Mouse (Mus musculus): ENCODE measurements around the gene Foxa1.

Foxa1 gene

DNA sequence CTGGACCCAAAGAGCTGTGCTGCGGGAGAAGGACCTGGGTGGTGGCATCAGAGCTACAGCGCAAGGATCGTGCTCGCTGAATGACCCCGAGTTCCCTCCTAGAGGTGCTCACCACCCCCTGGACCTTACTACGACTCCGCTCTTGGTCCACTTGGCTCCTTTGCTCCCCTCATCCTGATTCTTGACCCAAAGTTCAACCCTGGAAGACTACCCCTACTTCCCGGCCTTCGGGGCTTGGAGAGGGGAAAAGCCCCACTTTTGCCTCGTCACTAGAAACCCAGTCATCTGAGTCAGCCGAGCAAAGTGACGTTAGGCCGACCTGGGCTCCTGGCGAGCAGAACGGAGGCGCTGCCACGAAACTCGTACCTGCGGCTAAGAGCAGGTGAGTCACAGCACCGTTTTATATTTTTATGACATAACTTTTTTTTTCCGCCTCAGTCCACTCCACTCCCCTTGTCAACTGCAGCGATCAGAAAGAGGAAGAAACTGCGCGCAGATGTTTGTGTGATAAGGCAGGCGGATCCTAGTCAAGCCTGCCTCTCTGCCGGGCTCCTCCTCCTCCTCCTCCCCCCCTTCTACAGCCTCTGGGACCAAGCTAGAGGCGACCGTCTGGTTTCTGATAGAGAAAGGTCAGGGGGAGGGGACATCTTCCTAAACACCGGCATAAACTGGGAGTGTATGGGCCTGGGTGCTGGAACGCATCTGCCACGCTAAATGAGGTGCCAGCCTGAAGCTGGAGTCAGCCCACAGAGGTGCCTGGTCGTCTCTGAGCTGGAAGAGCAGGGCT is at the start of gene Foxa1:
Gene Foxa1, minus strand, starts transcription at position 502 of the 787 bp plus-strand sequence.
- DNase-seq (ENCODE audit: low spot score): no peak

DNA sequence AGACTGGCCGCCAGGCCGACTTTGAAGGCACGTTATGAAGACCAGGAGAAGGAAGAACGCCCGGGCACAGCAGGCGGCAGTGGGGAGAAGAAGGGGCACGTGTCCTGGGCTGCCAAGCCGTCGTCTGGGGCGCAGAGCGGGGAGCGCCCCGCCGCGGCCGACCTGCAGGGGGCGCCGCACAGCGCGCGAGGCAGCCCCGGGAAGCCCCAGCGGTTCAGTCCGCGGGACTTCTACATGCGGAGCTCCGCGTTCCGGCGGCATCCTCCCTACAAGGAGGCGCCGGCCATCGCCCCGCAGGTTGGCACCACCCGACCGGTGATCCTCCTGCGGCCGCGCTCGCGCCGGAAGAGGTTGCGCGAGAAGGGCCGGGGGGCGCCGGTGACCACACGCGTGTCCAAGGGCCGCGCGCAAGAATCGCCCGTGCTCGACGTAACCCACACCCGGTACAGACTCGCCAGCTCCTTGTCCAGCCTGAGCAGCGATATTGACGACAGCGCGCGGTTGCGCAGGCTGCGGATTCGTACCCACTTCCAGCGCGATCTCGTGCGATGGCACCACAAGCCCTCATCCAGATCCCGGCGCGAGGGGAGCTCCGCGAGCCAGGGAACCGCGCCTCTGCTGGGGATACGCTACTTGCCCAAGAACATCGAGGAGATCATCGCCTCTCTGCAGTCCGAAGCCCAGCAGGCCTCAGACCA is 29.4 kb upstream of the Foxa1 start:
- peak; percentile 76 for DNase-seq (ENCODE audit: low spot score)

DNA sequence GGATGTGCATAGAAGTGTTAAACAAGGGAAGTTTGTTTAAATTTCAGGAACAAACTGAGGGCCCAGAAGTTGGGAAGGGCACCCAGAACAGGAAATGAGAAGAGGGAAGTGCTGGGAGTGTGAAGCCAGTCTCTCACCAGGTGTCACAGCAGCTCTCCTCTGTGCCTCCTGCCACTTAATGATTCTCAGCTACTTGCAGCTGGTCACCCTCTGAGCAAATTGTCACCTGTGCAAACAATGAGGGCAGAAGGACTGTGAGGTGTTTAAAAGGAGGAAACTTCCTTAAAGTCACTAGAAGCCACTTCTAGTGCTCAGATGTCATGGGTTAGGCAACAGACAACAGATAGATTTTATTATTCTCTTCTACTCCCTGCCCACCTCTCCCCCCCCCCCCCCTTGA is 25.7 kb upstream of the Foxa1 start:
- no peak for DNase-seq (ENCODE audit: low spot score)

DNA sequence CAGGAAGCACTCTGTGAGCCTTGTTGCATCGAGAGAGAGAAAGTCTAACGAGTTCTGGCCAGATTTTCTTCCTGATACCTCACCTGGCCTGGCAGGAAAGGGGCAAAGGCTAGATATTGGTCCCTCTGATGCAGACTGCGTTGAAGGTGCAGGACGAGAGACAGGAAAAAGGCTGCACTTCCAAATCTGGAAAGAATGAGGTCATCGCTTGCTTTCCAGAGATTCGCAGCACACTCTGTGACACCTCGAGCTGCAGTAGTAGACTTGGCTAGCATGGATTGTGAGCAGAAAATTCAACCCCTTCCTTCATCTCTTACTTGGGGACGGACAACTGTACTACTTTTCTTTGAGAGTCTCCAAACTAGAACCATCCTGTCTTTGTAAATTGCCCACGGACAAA is 25.1 kb upstream of the Foxa1 start:
- no peak for DNase-seq (ENCODE audit: low spot score)

DNA sequence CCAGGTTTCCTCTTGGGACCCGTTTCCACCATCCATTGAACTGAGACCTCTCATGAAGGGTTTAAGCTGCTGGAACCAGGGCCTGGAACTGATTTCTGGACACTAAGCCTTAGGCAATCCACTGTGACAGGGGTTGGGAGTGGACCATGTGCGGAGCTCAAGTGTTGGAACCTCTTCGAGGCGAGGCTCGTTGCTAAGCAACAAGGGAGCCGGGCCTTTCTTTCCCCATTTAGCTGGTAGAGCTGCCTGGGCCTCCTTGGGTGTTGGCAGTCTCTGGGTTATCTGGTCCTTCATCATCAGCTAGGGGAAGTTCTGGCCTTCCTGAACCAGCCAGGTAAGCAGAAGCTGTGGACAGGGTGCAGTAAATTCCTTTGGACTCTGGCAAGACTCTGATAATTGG is 17.2 kb upstream of the Foxa1 start, which contains the start of gene Ttc6:
Gene Ttc6, plus strand, starts transcription at position 205 of the 400 bp plus-strand sequence.
- DNase-seq (ENCODE audit: low spot score): peak; percentile 45

DNA sequence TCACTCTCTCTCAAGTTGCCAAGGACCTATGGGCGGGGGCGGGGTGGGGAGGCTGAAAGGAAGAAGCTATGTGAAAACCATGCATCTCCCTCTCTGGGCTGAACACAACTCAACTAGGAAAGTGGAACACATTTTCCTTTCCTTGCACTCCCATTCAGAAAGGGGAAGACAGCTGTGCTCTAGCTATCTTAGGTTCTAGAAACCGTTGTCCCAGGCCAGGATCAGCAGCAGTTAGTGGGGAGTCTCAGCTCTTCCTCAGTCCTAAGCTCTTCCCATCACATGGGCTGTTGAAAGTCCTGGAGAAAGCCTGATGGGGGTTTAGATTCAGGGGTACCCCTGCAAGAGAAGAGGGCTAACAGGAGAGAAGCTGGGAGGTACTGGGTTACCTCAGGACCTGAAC is 7.4 kb upstream of the Foxa1 start:
- DNase-seq (ENCODE audit: low spot score): no peak

DNA sequence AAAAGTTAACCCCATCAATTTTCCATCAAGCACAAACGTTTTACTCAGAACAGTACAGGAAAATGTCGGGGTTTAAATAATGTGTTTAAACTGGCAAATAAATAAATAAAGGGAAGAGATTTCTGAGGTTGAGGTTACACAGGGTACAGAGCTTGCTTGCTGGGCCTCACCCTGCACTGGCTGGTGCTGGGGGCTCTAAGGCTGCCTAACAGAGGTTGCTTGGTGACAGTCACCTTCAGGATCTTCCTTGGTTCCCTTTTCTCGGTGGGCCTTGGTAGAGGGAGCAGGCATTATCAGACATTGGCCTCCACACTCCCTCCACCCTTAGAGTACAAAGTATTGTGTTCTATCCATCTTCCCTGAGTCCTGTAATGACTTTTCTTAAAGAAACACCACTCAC is 5.6 kb upstream of the Foxa1 start:
- no peak for DNase-seq (ENCODE audit: low spot score)

DNA sequence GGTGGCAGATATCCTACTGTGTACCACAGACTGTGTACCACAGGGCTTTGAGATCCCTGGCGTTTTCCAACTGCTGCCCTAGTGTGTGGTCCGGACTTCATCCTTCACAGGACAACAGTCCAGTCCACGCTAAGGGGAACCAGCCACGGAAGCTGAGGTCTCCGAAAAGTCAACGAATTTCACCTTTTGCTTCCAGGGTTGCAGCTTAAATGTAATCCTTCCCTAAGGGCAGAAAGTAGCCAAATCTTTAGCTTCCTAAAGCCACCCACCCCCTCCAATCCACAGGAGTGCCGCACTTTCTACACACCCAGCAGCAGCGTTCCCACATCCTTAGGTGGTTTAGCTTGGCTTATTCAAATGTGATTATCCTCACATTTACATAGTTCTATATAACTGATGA is 4.2 kb upstream of the Foxa1 start:
- no peak for DNase-seq (ENCODE audit: low spot score)

DNA sequence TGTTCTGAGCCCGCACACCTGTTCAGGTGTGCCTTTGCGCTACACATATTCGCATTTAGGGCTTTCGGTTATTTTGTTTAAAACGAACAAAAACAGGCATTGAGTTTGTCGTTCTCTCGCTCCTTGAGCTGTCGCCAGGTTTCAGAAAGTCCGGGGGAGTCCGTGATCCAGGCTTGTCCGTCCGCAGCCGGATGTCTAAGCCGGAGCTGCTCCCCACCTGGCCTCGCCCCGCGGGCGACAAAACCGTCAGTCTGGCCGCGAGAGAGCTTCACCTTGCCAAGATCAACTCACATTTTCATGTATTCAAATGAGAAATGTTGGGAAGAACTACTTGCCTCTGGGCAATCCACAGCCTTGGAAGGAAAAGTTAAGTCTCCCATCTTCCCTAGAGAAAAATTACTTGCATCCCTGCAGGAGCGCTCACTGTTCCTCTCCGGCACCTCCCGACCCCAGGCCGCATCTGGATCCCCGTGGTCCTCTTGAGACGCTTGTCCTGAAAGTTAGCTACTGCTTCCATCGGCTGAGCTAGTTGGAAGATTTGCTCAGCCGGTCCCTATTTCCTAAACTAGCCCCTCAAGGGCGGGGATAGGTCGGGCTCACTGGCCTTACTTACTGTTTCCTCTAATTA is 3.6 kb upstream of the Foxa1 start:
- DNase-seq (ENCODE audit: low spot score): no peak

DNA sequence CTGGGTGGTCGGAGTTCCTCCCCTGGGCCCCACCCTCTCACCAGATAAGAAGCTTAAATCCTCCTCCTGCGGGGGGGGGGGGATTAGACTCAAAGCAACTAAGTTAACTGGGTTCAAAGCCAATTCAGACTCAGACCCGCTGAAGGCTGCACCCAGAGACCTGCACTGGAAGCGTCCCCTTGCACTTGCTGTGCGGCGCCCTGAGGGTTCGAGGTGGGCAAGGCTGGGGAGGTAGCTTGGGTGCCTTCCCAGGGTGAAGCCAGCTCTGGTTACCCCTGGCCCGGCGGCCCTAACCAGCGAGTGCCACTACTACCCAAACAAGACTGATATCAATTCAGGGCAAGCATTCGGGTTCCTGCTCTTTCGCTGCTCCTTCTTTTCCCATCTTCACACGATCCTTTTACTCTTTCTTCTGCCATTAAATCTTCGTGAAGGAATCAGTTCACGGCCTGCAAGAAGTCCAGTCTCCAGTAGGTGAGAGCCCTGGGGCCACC is 3.0 kb upstream of the Foxa1 start:
- DNase-seq (ENCODE audit: low spot score): no peak

DNA sequence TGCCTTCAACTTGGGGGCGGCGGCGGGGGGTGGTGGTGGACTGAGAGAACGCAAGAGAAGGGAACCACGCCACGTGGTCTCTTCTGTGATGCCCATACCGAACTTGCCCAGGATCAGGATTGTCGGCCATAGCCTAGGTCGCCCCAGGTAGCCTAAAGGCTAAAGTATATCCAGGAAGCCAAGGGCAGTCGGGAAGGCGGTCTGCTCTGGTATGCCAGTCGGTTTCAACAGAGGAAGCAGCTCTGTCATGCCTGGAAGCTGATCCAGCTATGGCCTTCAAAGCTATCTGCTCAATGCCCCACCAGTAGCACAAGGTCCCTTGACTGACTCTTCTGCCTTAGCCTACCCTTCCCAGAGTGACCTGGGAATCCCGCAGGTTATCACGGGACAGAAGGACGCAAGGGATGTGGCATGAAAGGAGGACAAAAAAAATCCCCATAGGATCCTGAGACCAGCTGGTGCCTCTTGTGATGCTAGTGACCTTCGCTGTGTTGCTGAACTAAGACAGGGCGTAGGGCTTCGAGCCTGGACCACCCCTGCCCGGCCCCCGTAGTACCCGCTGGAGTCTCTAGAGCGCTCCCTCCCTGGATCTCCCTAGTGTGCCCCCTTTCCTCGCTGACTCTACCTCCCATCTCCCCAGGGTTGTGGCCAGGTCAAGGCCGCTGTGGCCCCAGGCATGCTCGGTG is 2.4 kb upstream of the Foxa1 start:
- no peak for DNase-seq (ENCODE audit: low spot score)

DNA sequence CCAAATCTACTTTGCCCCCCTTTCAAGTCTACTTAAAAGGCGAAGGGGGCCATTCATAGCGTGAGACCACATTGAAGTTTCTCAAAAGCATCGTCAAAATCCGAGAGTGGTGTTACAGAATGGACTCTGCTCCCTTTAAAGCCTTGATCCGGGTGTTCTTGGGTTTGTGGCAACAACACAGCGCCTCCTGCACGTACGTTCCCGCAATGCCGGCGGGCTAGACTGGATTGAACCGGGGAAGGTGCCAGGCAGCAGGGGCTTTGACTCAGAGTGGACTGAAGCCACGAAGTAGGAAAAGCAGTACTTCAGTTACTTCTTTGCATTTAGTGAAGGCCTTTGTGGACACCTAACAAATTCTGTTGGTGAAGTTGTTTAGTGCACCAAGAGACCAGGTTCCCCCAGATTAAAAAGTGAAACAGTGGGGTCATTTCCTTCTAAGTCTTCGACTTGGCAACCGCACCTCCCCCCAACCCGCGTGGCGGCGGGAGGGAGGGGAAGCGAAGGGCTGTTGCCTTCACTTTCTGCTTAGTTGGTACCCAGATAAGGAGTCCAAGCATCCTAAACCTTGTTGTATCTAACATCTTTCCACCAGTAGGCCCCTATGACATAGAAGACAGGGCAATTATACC is 1.8 kb upstream of the Foxa1 start:
- no peak for DNase-seq (ENCODE audit: low spot score)

DNA sequence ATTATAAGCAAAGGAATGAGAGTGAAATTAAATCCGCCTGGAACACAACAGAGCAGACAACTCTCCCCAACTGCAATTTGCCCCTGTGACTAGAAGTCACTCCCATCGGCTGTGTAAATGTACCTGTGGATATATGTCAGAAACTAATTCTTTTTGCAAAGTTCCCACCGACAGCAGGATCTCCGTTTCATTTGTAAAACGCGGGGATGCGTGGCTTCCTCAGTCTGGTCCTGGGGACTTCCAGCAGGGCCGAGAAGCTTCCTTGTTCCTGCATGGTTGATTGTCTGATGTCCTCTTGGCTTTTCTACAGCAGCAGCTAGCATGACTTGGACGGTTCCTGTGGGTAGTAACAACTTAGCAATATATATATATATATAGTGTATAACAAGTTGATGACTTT is 1.2 kb upstream of the Foxa1 start:
- no peak for DNase-seq (ENCODE audit: low spot score)

DNA sequence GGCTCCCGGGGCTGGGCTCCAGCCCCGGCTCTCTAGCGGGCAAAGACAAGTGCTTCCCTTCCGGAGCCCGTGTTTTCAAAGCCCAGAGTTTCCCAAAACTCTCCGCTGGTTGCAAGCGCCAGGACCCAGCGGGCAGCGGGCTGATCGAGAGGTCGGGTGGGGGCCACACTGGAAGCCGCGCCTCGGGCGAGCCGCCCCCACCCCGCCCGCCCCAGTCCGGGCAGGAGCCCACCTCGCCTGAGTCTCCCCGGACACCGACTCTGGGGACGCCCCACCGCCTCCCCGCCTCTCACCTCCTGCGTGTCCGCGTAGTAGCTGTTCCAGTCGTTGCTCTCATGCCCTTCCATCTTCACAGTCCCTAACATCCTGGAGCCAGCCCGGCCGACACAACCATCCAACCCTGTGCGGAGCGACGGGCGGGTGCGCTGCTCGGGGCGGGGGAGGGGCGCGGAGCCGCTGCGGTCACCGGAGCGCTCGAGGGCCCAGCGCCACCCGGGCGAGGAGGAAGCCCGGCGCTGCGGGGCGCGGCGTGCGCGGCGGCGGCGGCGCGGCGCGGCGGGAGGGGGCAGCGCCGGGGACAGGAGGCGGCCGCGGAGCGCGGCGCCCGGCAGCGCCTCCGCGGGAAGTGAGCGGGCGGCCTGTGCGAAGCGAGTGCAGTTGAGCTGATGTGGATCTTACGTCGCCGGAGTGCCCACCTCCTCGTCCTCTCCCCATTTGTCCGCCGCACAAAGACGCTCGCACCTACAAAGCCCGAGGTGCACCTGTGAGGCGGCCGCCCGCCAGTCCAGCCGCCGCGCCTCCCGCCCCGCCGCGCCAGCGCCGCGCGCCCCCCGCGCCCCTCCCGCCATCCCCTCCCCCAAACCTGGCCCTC is 1.1 kb downstream of the Foxa1 start:
- no peak for DNase-seq (ENCODE audit: low spot score)

DNA sequence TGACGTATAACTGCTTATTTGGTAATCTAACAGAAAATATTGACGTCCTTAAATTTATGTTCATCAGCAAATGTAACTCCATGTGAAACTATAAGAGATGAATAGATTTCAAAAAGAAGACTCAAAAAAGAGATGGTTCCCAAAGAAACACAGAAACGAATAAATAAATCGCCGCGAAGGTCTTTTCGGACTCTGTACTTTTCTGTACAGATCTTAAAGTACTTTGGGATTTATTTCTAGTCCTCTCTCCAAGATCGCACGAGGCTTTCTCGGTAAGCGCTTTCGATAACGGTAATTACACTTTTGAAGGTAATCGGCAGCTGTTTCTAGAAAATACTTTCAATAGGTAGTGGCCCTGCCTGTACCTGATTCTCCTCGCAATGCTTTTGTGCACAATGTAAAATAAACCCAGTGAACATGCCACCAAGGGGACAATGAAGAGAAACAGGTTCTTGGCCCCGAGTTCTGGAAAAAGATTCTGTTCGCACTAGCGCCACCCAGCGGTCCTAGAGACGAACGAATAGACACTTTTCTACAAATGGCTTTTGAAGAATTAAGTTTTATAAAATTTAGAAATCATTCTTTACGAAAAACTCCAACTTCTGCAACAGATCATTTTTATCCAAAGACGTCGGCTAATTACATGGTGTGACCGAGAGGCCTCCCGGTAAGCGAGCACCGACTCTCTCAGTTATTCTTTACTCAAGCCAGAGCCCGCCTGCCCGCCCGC is 1.9 kb downstream of the Foxa1 start:
- peak; percentile 49 for DNase-seq (ENCODE audit: low spot score)

DNA sequence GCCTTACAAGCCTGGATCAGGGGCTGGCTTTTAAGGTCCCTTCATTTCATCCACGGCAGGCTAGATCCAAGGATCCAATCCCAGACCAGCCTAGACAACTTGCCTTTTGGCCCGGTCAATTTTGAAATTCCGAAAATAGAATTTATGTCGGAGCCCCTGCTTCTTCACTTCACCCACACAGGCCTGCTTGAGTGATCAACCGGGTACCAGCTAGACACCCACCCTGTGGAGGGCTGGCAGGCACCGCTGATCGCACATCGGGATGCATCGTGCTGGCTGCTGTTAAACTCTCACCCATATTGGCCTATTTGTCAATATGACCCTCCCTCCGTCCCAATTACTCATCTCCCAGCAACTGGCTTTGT is 3.1 kb downstream of the Foxa1 start:
- DNase-seq (ENCODE audit: low spot score): no peak

DNA sequence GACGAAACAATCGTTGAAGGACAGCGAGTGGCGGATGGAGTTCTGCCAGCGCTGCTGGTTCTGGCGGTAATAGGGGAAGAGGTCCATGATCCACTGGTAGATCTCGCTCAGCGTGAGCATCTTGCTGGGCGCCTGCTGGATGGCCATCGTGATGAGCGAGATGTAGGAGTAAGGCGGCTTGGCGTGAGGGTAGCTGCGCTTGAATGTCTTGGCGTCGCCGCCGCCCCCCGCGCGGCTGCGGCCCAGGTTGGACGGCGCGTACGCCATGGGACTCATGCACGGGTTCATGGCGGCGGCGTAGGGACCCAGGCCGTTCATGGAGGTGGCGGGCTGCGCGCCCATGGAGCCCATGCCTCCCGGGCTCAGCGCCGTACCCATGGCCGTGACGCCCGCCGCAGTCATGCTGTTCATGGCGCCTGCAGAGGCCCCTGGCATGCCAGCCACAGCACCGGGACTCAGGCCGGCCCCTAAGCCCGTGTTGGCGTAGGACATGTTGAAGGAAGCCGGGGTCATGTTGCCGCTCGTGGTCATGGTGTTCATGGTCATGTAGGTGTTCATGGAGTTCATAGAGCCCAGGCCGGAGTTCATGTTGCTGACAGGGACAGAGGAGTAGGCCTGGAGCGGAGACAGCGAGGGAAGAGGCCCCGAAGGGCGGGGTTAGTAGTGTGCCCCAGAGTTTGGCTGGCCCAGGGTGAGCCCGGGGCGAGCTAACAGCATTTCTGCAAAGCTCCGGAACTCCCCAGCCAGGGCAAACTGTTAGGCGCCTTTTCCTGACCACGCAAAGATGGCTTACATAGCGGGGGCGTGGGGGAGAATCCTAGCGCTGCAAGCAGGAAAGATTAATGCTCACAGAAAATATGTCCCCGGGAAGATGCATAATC is 3.7 kb downstream of the Foxa1 start:
- DNase-seq (ENCODE audit: low spot score): no peak

DNA sequence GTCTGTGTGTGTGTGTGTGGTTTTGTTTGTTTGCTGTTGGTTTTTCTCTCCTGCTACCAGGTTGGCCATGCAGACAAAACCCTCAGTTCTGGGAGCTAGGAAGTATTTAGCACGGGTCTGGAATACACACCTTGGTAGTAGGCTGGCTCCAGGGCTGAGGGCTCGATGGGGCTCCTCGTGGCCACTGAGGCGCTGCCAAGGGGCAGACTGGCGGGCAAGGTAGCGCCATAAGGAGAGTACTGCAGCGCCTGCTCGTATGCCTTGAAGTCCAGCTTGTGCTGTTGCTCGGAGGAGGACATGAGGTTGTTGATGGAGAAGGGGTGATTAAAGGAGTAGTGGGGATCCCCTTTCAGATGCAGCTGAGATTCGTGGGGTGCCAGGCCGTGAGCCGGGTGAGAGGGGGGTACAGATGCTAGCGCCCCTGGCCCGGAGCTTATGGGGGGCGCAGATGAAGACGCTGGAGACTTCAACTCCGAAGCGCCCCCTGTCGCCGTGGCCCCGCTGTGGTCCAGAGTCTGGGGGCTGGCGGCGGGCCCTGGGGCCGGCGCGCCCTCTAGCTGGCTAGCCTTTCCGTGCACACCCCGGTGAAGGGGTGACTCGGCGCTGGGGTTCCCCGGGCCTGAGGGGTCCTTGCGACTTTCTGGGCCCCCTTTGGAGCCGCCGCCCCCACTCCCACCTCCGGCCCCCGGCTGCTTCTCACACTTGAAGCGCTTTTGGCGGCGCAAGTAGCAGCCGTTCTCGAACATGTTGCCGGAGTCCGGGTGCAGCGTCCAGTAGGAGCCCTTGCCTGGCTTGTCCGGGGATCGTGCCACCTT is 4.6 kb downstream of the Foxa1 start:
- no peak for DNase-seq (ENCODE audit: low spot score)
